13 mouse cellular contexts compared by ENCODE assay signal in the genomic region with DNA sequence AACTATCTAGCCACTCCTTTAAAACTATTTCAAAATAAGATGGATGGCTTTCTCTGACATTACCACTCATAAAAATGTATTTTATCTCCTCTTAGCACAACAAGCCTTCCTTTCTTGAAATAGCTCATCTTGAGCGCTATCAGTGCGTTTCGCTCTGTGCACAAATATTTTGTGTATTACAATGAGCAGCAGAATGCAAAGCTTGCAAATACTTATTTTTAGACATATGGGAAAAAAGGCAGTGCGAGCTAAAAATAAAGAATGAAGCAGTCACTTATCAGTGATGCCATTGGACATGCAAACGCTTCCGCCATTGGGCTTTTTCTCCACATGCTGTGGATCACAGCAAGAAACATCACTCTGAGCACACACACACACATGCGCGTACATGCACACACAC.
DNase-seq lines count a peak whose midpoint lies in the region; ATAC-seq and TF ChIP-seq lines count a peak whose summit lies in the region.
"Had no signal": no experiment of that assay in that cellular context is flagged by ENCODE, and none has a peak within 500 bp of the region (broad histone marks: within the 10 kb centered on the region; RNA-seq: fewer than 3 reads in every experiment).

No protein-coding gene starts in this region.

- DNase-seq in heart, adult 18-20 months, result peak; percentile 41 to 48
- DNase-seq in heart, postnatal 14 days, result no peak
- no peak for DNase-seq in left cerebral cortex, adult 2 months (ENCODE audit: extremely low spot score in 1 of 2, low spot score in 2 of 2)
- no peak for DNase-seq in left cerebral cortex, adult 8-10 months (ENCODE audit: low spot score in 2 of 2)
- no peak for DNase-seq in thymus, adult 18-20 months
- DNase-seq in adrenal gland, adult 18-20 months (ENCODE audit: low spot score in 2 of 2), result no peak
- DNase-seq: adrenal gland, adult 2 months; kidney, postnatal 25 days had no signal

- intact Hi-C loops in heart, postnatal 14 days (cut with DNase I), result loop anchor here (5.0 kb wide), 2 partner anchors 34 to 114 kb away; no protein-coding TSS in a partner anchor
- intact Hi-C loops in left cerebral cortex, adult 2 months (cut with DNase I), result loop anchor here (5.0 kb wide), 1 partner anchor 439 kb away; no protein-coding TSS in a partner anchor

- peaks cover under 1% of the 10 kb centered on the region; the same call in 1 of the 2 replicates for H3K36me3 ChIP-seq in limb, embryonic 15.5 days
- H3K36me3 ChIP-seq: forebrain, embryonic 10.5 days; midbrain, embryonic 12.5 days had no signal

- no peak for ATAC-seq in limb, embryonic 15.5 days (ENCODE audit: insufficient number of reproducible peaks, low FRiP score, low TSS enrichment, low read depth)

- H3K4me3 ChIP-seq in left cerebral cortex, adult 2 months, result no peak overlapping the region
- no peak overlapping the region for H3K4me3 ChIP-seq in brown adipose tissue, adult 24 weeks (ENCODE audit: insufficient read depth, low read depth, low read length)
- no peak overlapping the region for H3K4me3 ChIP-seq in limb, embryonic 15.5 days
- H3K4me3 ChIP-seq: forebrain, embryonic 10.5 days; midbrain, embryonic 12.5 days had no signal

- H3K4me1 ChIP-seq in brown adipose tissue, adult 24 weeks (ENCODE audit: control insufficient read depth, insufficient read depth, insufficient read length, low read length), result peaks cover 12% of the 10 kb centered on the region; the same call in 1 of the 2 replicates
- H3K4me1 ChIP-seq in limb, embryonic 15.5 days, result peaks cover 43% of the 10 kb centered on the region

- no peaks in the 10 kb centered on the region for H3K27me3 ChIP-seq in limb, embryonic 15.5 days
- H3K27me3 ChIP-seq: midbrain, embryonic 12.5 days had no signal

- TF ChIP-seq CTCF in left cerebral cortex, adult 2 months (IDR thresholded peaks at IDR 0.05), result no peak

- H3K27ac ChIP-seq in left cerebral cortex, adult 2 months, result peak overlapping the region; percentile 62
- H3K27ac ChIP-seq in brown adipose tissue, adult 24 weeks (replicated peaks; ENCODE audit: low read depth, low read length), result peak overlapping the region; percentile 28; the same call in 1 of the 2 replicates
- peak overlapping the region; percentile 73 for H3K27ac ChIP-seq in limb, embryonic 15.5 days
- H3K27ac ChIP-seq: forebrain, embryonic 10.5 days; liver, embryonic 14.5 days had no signal

- H3K4me2 ChIP-seq in limb, embryonic 15.5 days, result no peak overlapping the region
- H3K4me2 ChIP-seq: midbrain, embryonic 12.5 days had no signal

- WGBS in limb, embryonic 15.5 days, result 72% methylated on average over 8 of the region's 8 CpGs

- H3K9ac ChIP-seq in limb, embryonic 15.5 days, result no peak overlapping the region
- H3K9ac ChIP-seq: liver, embryonic 14.5 days; midbrain, embryonic 12.5 days had no signal

- no peaks in the 10 kb centered on the region for H3K9me3 ChIP-seq in limb, embryonic 15.5 days
- H3K9me3 ChIP-seq: forebrain, embryonic 10.5 days; midbrain, embryonic 12.5 days had no signal

Comparison
In these comparisons a context has a peak if more than half of its experiments do, and no peak if none do; other contexts are left out.
1. DNase-seq: peak in heart, adult 18-20 months (2 of 2); none in heart, postnatal 14 days (0 of 2), left cerebral cortex, adult 2 months (0 of 2), left cerebral cortex, adult 8-10 months (0 of 2), thymus, adult 18-20 months (0 of 2) and adrenal gland, adult 18-20 months (0 of 2).
2. Peak in every context shown above with its lines, with median percentiles within 50 percentile points of each other: H3K27ac ChIP-seq.